Mouse (Mus musculus) kidney, embryonic 15.5 days (tissue): ENCODE measurements around the gene Rpl7a. TPM values are rescaled to one million over a fixed set of nuclear protein-coding genes. Genes with fewer than 3 reads are reported as not detected.

Experiments
- ATAC-seq: fragments of 200-750 bp; cut with Nextera tagmentation; replicated peaks from 2 replicates; pipeline ENCODE4 v1.8.0; 2017; ENCODE audit warnings: moderate TSS enrichment; ENCODE audit not compliant: low FRiP score
- H3K27ac ChIP-seq: fragments of 300-500 bp; sonication (generic); 2 replicates; pipeline ENCODE4 v1.5.1; 2015; ENCODE audit warnings: mild to moderate bottlenecking, inconsistent platforms
- H3K27me3 ChIP-seq: fragments of 300-500 bp; sonication (generic); 2 replicates; pipeline ENCODE4 v1.6.1; 2015; ENCODE audit warnings: inconsistent platforms
- H3K36me3 ChIP-seq: fragments of 300-500 bp; sonication (generic); 2 replicates; pipeline ENCODE4 v1.6.1; 2015; ENCODE audit warnings: inconsistent platforms
- H3K4me1 ChIP-seq: fragments of 300-500 bp; sonication (generic); 2 replicates; pipeline ENCODE4 v1.6.1; 2015; ENCODE audit warnings: inconsistent platforms
- H3K4me2 ChIP-seq: fragments of 300-500 bp; sonication (generic); 2 replicates; pipeline ENCODE4 v1.6.1; 2015; ENCODE audit warnings: moderate library complexity, mild to moderate bottlenecking, inconsistent platforms
- H3K4me3 ChIP-seq: fragments of 300-500 bp; sonication (generic); replicated peaks from 2 replicates; pipeline ENCODE4 v1.5.1; 2015; ENCODE audit warnings: mild to moderate bottlenecking, inconsistent platforms
- H3K9ac ChIP-seq: fragments of 300-500 bp; sonication (generic); 2 replicates; pipeline ENCODE4 v1.6.1; 2015; ENCODE audit warnings: mild to moderate bottlenecking, inconsistent platforms
- H3K9me3 ChIP-seq: fragments of 300-500 bp; sonication (generic); replicated peaks from 2 replicates; pipeline ENCODE4 v1.6.1; 2016; ENCODE audit warnings: inconsistent platforms
- WGBS: fragments of 180-500 bp; shearing (Covaris S2); methylation state at CpG from one replicate; pipeline ENCODE4 v1.1.7; 2015; ENCODE audit warnings: mixed read lengths; 5-methylcytosine and 5-hydroxymethylcytosine counted together
- polyA plus RNA-seq: library from polyadenylated mRNA; unstranded; fragments of >200 nt; fragmentation: Nextera tagmentation; extraction: Ambion mirVana; gene quantifications from 2 replicates; pipeline ENCODE4 v1.2.1, GENCODE M21; 2015

The Rpl7a gene
- polyA plus RNA-seq, 1 experiment from 2014 or later, result 640 TPM

GRCm38 (mm10) chr2:26916738-26917137 is 6.2 kb downstream of the Rpl7a start:
- Histone ChIP-seq H3K9me3 (no peaks in the 10 kb centered on the region), H3K27me3 (no peaks in the 10 kb centered on the region), H3K4me3 (peak overlapping the region; percentile 83), H3K9ac (peak overlapping the region; percentile 77), H3K27ac (peak overlapping the region; percentile 91), H3K36me3 (peaks cover 71% of the 10 kb centered on the region), H3K4me2 (peak overlapping the region; percentile 87), H3K4me1 (peaks cover 56% of the 10 kb centered on the region)
- ATAC-seq, result 0 out of 2 replicates have a peak, but pooled peaks have one; percentile 2
- under 1% methylated on average over 13 of the region's 13 CpGs for WGBS

- H3K4me3 ChIP-seq, result no peak overlapping the region
- H3K36me3 ChIP-seq, result peaks cover 71% of the 10 kb centered on the region
- H3K27ac ChIP-seq, result no peak overlapping the region
- no peaks in the 10 kb centered on the region for H3K9me3 ChIP-seq
- no peak overlapping the region for H3K9ac ChIP-seq
- H3K27me3 ChIP-seq, result no peaks in the 10 kb centered on the region
- ATAC-seq, result no peak
- 87% methylated on average over 3 of the region's 3 CpGs for WGBS
- peaks cover 33% of the 10 kb centered on the region for H3K4me1 ChIP-seq
- no peak overlapping the region for H3K4me2 ChIP-seq
Measured at GRCm38 (mm10) chr2:26919684-26920083, 9.1 kb downstream of the Rpl7a start.

- no peaks in the 10 kb centered on the region for H3K9me3 ChIP-seq
- H3K27me3 ChIP-seq, result no peaks in the 10 kb centered on the region
- peaks cover 76% of the 10 kb centered on the region for H3K36me3 ChIP-seq
- H3K4me2 ChIP-seq, result no peak overlapping the region
- H3K4me3 ChIP-seq, result no peak overlapping the region
- WGBS, result 90% methylated on average over 6 of the region's 6 CpGs
- H3K9ac ChIP-seq, result no peak overlapping the region
- no peak overlapping the region for H3K27ac ChIP-seq
- H3K4me1 ChIP-seq, result peaks cover 27% of the 10 kb centered on the region
- ATAC-seq, result no peak
Measured at GRCm38 (mm10) chr2:26920190-26920855, 9.8 kb downstream of the Rpl7a start.

GRCm38 (mm10) chr2:26921784-26922183 is 11.2 kb downstream of the Rpl7a start:
- H3K9ac ChIP-seq, result no peak overlapping the region
- H3K36me3 ChIP-seq, result peaks cover 91% of the 10 kb centered on the region
- H3K4me1 ChIP-seq, result peaks cover 18% of the 10 kb centered on the region
- no peak overlapping the region for H3K4me3 ChIP-seq
- H3K27me3 ChIP-seq, result no peaks in the 10 kb centered on the region
- no peaks in the 10 kb centered on the region for H3K9me3 ChIP-seq
- no peak for ATAC-seq
- H3K4me2 ChIP-seq, result no peak overlapping the region
- H3K27ac ChIP-seq, result no peak overlapping the region
- WGBS, result 74% methylated on average over 9 of the region's 9 CpGs

GRCm38 (mm10) chr2:26927745-26928476 is 17.3 kb downstream of the Rpl7a start:
- 86% methylated on average over 6 of the region's 6 CpGs for WGBS

GRCm38 (mm10) chr2:26930390-26930789 is 19.8 kb downstream of the Rpl7a start:
- H3K36me3 ChIP-seq, result peaks cover 63% of the 10 kb centered on the region
- WGBS, result 46% methylated on average over 1 of the region's 1 CpGs
- ATAC-seq, result no peak

More at GRCm38 (mm10) chr2:26927745-26928476, 17.3 kb downstream of the Rpl7a start:
- no peak overlapping the region for H3K27ac ChIP-seq
- ATAC-seq, result no peak
- peaks cover 31% of the 10 kb centered on the region for H3K4me1 ChIP-seq
- H3K9me3 ChIP-seq, result no peaks in the 10 kb centered on the region
- H3K36me3 ChIP-seq, result peaks cover 88% of the 10 kb centered on the region
- no peak overlapping the region for H3K4me3 ChIP-seq
- peak overlapping the region; percentile 14; the same call in 1 of the 2 replicates for H3K9ac ChIP-seq
- H3K27me3 ChIP-seq, result no peaks in the 10 kb centered on the region
- no peak overlapping the region for H3K4me2 ChIP-seq

GRCm38 (mm10) chr2:26932473-26933303 is 22.1 kb downstream of the Rpl7a start:
- 2% methylated on average over 41 of the region's 49 CpGs for WGBS
- no peaks in the 10 kb centered on the region for H3K27me3 ChIP-seq
- H3K4me3 ChIP-seq, result peak overlapping the region; percentile 98
- H3K4me1 ChIP-seq, result peaks cover 35% of the 10 kb centered on the region
- peak overlapping the region; percentile 71 for H3K4me2 ChIP-seq
- peaks cover 40% of the 10 kb centered on the region for H3K36me3 ChIP-seq
- peak overlapping the region; percentile 94 for H3K27ac ChIP-seq
- no peak for ATAC-seq
- no peaks in the 10 kb centered on the region for H3K9me3 ChIP-seq
- peak overlapping the region; percentile 100 for H3K9ac ChIP-seq

More at GRCm38 (mm10) chr2:26930390-26930789, 19.8 kb downstream of the Rpl7a start:
- Histone ChIP-seq H3K4me1 (peaks cover 35% of the 10 kb centered on the region), H3K9ac (0 out of 2 replicates have a peak overlapping the region, but pooled peaks have one; percentile 21), H3K27ac (no peak overlapping the region), H3K27me3 (no peaks in the 10 kb centered on the region), H3K4me3 (0 out of 2 replicates have a peak overlapping the region, but pooled peaks have one; percentile 0), H3K9me3 (no peaks in the 10 kb centered on the region), H3K4me2 (no peak overlapping the region)

- peak within 1 kb of the TSS; percentile 71 for H3K4me2 ChIP-seq
- 1% methylated on average over 51 of the region's 70 CpGs for WGBS
- peaks cover 32% of the 10 kb centered on the region for H3K36me3 ChIP-seq
- peaks cover 35% of the 10 kb centered on the region for H3K4me1 ChIP-seq
- no peaks in the 10 kb centered on the region for H3K27me3 ChIP-seq
- H3K27ac ChIP-seq, result peak within 1 kb of the TSS; percentile 94
- peak within 1 kb of the TSS; percentile 98 for H3K4me3 ChIP-seq
- no peaks in the 10 kb centered on the region for H3K9me3 ChIP-seq
- peak; percentile 97 for ATAC-seq
- peak within 1 kb of the TSS; percentile 100 for H3K9ac ChIP-seq
Measured at GRCm38 (mm10) chr2:26933304-26934055, 22.9 kb downstream of the Rpl7a start, which contains the start of the genes Surf4 and Stkld1. Gene Surf4, minus strand, starts transcription at chr2:26933928. Gene Stkld1, plus strand, starts transcription at chr2:26934047.

GRCm38 (mm10) chr2:26935286-26935685 is 24.7 kb downstream of the Rpl7a start:
- Histone ChIP-seq H3K9me3 (no peaks in the 10 kb centered on the region), H3K36me3 (peaks cover 14% of the 10 kb centered on the region), H3K27ac (no peak overlapping the region), H3K9ac (no peak overlapping the region), H3K4me1 (peaks cover 25% of the 10 kb centered on the region), H3K4me2 (no peak overlapping the region), H3K27me3 (no peaks in the 10 kb centered on the region), H3K4me3 (no peak overlapping the region)
- 89% methylated on average over 2 of the region's 2 CpGs for WGBS
- ATAC-seq, result no peak

GRCm38 (mm10) chr2:26936425-26936824 is 25.9 kb downstream of the Rpl7a start:
- 93% methylated on average over 1 of the region's 1 CpGs for WGBS
- H3K4me2 ChIP-seq, result no peak overlapping the region
- peaks cover 3% of the 10 kb centered on the region; the same call in 1 of the 2 replicates for H3K36me3 ChIP-seq
- no peaks in the 10 kb centered on the region for H3K9me3 ChIP-seq
- H3K4me1 ChIP-seq, result peaks cover 14% of the 10 kb centered on the region
- no peak overlapping the region for H3K27ac ChIP-seq
- no peak for ATAC-seq
- H3K27me3 ChIP-seq, result no peaks in the 10 kb centered on the region
- no peak overlapping the region for H3K4me3 ChIP-seq
- H3K9ac ChIP-seq, result no peak overlapping the region

GRCm38 (mm10) chr2:26941539-26941938 is 31.0 kb downstream of the Rpl7a start:
- no peak overlapping the region for H3K27ac ChIP-seq
- H3K4me3 ChIP-seq, result no peak overlapping the region
- H3K4me1 ChIP-seq, result no peaks in the 10 kb centered on the region
- H3K4me2 ChIP-seq, result no peak overlapping the region
- no peaks in the 10 kb centered on the region for H3K36me3 ChIP-seq
- H3K9ac ChIP-seq, result no peak overlapping the region
- no peak for ATAC-seq
- no peaks in the 10 kb centered on the region for H3K9me3 ChIP-seq
- 38% methylated on average over 5 of the region's 5 CpGs for WGBS
- no peaks in the 10 kb centered on the region for H3K27me3 ChIP-seq
